Mouse (Mus musculus): Measurements from ENCODE around the gene Ninl. TPM values are rescaled to one million over a fixed set of nuclear protein-coding genes. Genes with fewer than 3 reads are reported as not detected.
"Not testable (repeated sequence)": the region's sequence is repeated elsewhere in the genome, so short reads cannot be mapped to it uniquely, and the experiment has no call there.

Ninl gene
- polyA plus RNA-seq, 1 experiment from 2014 or later: 5.8 TPM

GRCm38 (mm10) chr2:150948786-150949185 lies 90.4 kb downstream of the Ninl start:
- Histone ChIP-seq H3K4me1 (no peaks in the 10 kb centered on the region), H3K4me2 (no peak overlapping the region), H3K4me3 (no peak overlapping the region), H3K9ac (no peak overlapping the region), H3K27ac (replicated peaks) (no peak overlapping the region), H3K27me3 (replicated peaks) (no peaks in the 10 kb centered on the region), H3K9me3 (no peaks in the 10 kb centered on the region), H3K36me3 (peaks cover 62% of the 10 kb centered on the region)
- ATAC-seq (ENCODE audit: extremely low read depth, insufficient number of reproducible peaks, low FRiP score, low TSS enrichment): no peak
- 74% methylated on average over 5 of the region's 5 CpGs for WGBS

GRCm38 (mm10) chr2:150947880-150948611 lies 91.1 kb downstream of the Ninl start:
- H3K9me3 ChIP-seq; H3K27ac ChIP-seq (replicated peaks); ATAC-seq (ENCODE audit: extremely low read depth, insufficient number of reproducible peaks, low FRiP score, low TSS enrichment); H3K27me3 ChIP-seq (replicated peaks); H3K4me3 ChIP-seq; H3K9ac ChIP-seq; H3K4me1 ChIP-seq; H3K4me2 ChIP-seq: not testable (repeated sequence)
- peaks cover 61% of the 10 kb centered on the region for H3K36me3 ChIP-seq
- WGBS: 86% methylated on average over 12 of the region's 12 CpGs

GRCm38 (mm10) chr2:150947341-150947740 lies 91.8 kb downstream of the Ninl start:
- H3K27ac ChIP-seq (replicated peaks); H3K9me3 ChIP-seq; ATAC-seq (ENCODE audit: extremely low read depth, insufficient number of reproducible peaks, low FRiP score, low TSS enrichment); H3K27me3 ChIP-seq (replicated peaks); H3K4me2 ChIP-seq; H3K4me3 ChIP-seq; H3K9ac ChIP-seq; H3K4me1 ChIP-seq: not testable (repeated sequence)
- WGBS: 94% methylated on average over 5 of the region's 5 CpGs
- H3K36me3 ChIP-seq: peaks cover 55% of the 10 kb centered on the region

GRCm38 (mm10) chr2:150944017-150944416 lies 95.2 kb downstream of the Ninl start:
- peaks cover 45% of the 10 kb centered on the region for H3K36me3 ChIP-seq
- no peak overlapping the region for H3K4me2 ChIP-seq
- no peak overlapping the region for H3K4me3 ChIP-seq
- no peak for ATAC-seq (ENCODE audit: extremely low read depth, insufficient number of reproducible peaks, low FRiP score, low TSS enrichment)
- no peaks in the 10 kb centered on the region for H3K27me3 ChIP-seq (replicated peaks)
- H3K27ac ChIP-seq (replicated peaks): no peak overlapping the region
- no peak overlapping the region for H3K9ac ChIP-seq
- WGBS: 85% methylated on average over 5 of the region's 5 CpGs
- no peaks in the 10 kb centered on the region for H3K4me1 ChIP-seq
- no peaks in the 10 kb centered on the region for H3K9me3 ChIP-seq

GRCm38 (mm10) chr2:150934659-150935058 lies 104.5 kb downstream of the Ninl start:
- no peaks in the 10 kb centered on the region for H3K27me3 ChIP-seq (replicated peaks)
- ATAC-seq (ENCODE audit: extremely low read depth, insufficient number of reproducible peaks, low FRiP score, low TSS enrichment): no peak
- H3K4me1 ChIP-seq: no peaks in the 10 kb centered on the region
- 91% methylated on average over 4 of the region's 4 CpGs for WGBS
- no peak overlapping the region for H3K4me2 ChIP-seq
- no peak overlapping the region for H3K27ac ChIP-seq (replicated peaks)
- H3K36me3 ChIP-seq: peaks cover 77% of the 10 kb centered on the region
- H3K9me3 ChIP-seq: no peaks in the 10 kb centered on the region
- no peak overlapping the region for H3K4me3 ChIP-seq
- no peak overlapping the region for H3K9ac ChIP-seq

- Histone ChIP-seq H3K27ac (replicated peaks) (no peak overlapping the region), H3K4me2 (no peak overlapping the region), H3K4me3 (no peak overlapping the region), H3K27me3 (replicated peaks) (no peaks in the 10 kb centered on the region), H3K9ac (no peak overlapping the region), H3K36me3 (peaks cover 83% of the 10 kb centered on the region), H3K9me3 (no peaks in the 10 kb centered on the region), H3K4me1 (no peaks in the 10 kb centered on the region)
- ATAC-seq (ENCODE audit: extremely low read depth, insufficient number of reproducible peaks, low FRiP score, low TSS enrichment): no peak
- 75% methylated on average over 19 of the region's 19 CpGs for WGBS
Observed at GRCm38 (mm10) chr2:150933482-150933881, 105.7 kb downstream of the Ninl start.

GRCm38 (mm10) chr2:150930806-150931205 lies 108.4 kb downstream of the Ninl start:
- Histone ChIP-seq H3K9me3 (no peaks in the 10 kb centered on the region), H3K4me3 (no peak overlapping the region), H3K4me2 (no peak overlapping the region), H3K36me3 (peaks cover 85% of the 10 kb centered on the region), H3K9ac (no peak overlapping the region), H3K27me3 (replicated peaks) (no peaks in the 10 kb centered on the region), H3K27ac (replicated peaks) (no peak overlapping the region), H3K4me1 (no peaks in the 10 kb centered on the region)
- ATAC-seq (ENCODE audit: extremely low read depth, insufficient number of reproducible peaks, low FRiP score, low TSS enrichment): no peak
- 51% methylated on average over 3 of the region's 3 CpGs for WGBS

- Histone ChIP-seq H3K9ac (no peak overlapping the region), H3K4me1 (no peaks in the 10 kb centered on the region), H3K36me3 (peaks cover 78% of the 10 kb centered on the region), H3K4me3 (no peak overlapping the region), H3K4me2 (no peak overlapping the region), H3K9me3 (no peaks in the 10 kb centered on the region), H3K27me3 (replicated peaks) (no peaks in the 10 kb centered on the region), H3K27ac (replicated peaks) (no peak overlapping the region)
- ATAC-seq (ENCODE audit: extremely low read depth, insufficient number of reproducible peaks, low FRiP score, low TSS enrichment): no peak
- WGBS: 85% methylated on average over 6 of the region's 6 CpGs
Observed at GRCm38 (mm10) chr2:150929156-150929555, 110.0 kb downstream of the Ninl start.

GRCm38 (mm10) chr2:150927038-150927720 lies 112.0 kb downstream of the Ninl start:
- peaks cover 68% of the 10 kb centered on the region for H3K36me3 ChIP-seq
- 92% methylated on average over 11 of the region's 11 CpGs for WGBS
- H3K4me1 ChIP-seq: peaks cover 10% of the 10 kb centered on the region; the same call in 1 of the 2 replicates
- no peaks in the 10 kb centered on the region for H3K27me3 ChIP-seq (replicated peaks)
- ATAC-seq (ENCODE audit: extremely low read depth, insufficient number of reproducible peaks, low FRiP score, low TSS enrichment): no peak
- no peak overlapping the region for H3K9ac ChIP-seq
- no peaks in the 10 kb centered on the region for H3K9me3 ChIP-seq
- no peak overlapping the region for H3K27ac ChIP-seq (replicated peaks)
- H3K4me3 ChIP-seq: no peak overlapping the region
- H3K4me2 ChIP-seq: no peak overlapping the region

- Histone ChIP-seq H3K27ac (replicated peaks) (no peak overlapping the region; the same call in 1 of the 2 replicates), H3K4me3 (no peak overlapping the region), H3K36me3 (peaks cover 49% of the 10 kb centered on the region), H3K4me2 (no peak overlapping the region), H3K9me3 (no peaks in the 10 kb centered on the region), H3K27me3 (replicated peaks) (no peaks in the 10 kb centered on the region), H3K4me1 (peaks cover 15% of the 10 kb centered on the region; the same call in 1 of the 2 replicates), H3K9ac (peak overlapping the region; percentile 28; the same call in 1 of the 2 replicates)
- WGBS: 37% methylated on average over 7 of the region's 7 CpGs
- ATAC-seq (ENCODE audit: extremely low read depth, insufficient number of reproducible peaks, low FRiP score, low TSS enrichment): no peak
Observed at GRCm38 (mm10) chr2:150923505-150923904, 115.7 kb downstream of the Ninl start.

GRCm38 (mm10) chr2:150923026-150923425 lies 116.2 kb downstream of the Ninl start:
- H3K4me3 ChIP-seq: no peak overlapping the region
- H3K27me3 ChIP-seq (replicated peaks): no peaks in the 10 kb centered on the region
- 75% methylated on average over 3 of the region's 3 CpGs for WGBS
- no peak overlapping the region for H3K9ac ChIP-seq
- H3K9me3 ChIP-seq: no peaks in the 10 kb centered on the region
- no peak overlapping the region for H3K4me2 ChIP-seq
- H3K27ac ChIP-seq (replicated peaks): no peak overlapping the region
- ATAC-seq (ENCODE audit: extremely low read depth, insufficient number of reproducible peaks, low FRiP score, low TSS enrichment): no peak
- peaks cover 15% of the 10 kb centered on the region; the same call in 1 of the 2 replicates for H3K4me1 ChIP-seq
- H3K36me3 ChIP-seq: peaks cover 52% of the 10 kb centered on the region
